Mouse (Mus musculus) 3T3-L1 (cell line): ENCODE measurements around the gene Fabp6.

Experiments
- DNase-seq: peaks from one replicate; pipeline ENCODE4 v3.0.0-alpha.2; 2015; ENCODE audit warnings: low read depth, low spot score

The Fabp6 gene

DNA sequence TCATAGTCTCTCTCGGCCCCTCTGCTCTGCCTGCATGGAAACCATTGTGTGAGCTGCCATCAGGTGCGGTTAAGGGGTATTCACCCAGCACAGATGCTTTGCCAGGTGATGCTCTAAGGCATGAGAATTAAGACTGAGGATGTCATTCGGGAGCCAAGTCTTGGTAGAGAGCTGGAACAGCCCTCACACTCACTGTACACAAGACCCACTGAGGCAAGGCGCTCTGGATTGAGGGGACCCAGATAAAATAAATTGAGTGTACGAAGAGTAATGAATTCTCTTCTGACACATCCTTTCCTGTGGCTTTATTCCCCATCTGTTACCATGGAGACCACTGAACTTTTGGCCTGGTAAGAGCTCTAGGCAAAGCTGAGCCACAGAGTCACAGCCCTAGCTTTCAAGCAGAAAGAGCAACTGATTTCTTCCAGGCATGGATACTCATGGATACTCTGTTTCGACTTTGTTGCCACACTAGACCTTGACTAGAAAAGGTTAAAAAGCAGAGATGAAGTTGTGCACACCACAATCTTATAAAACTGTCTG lies 11.7 kb downstream of the Fabp6 start:
- no peak for DNase-seq

DNA sequence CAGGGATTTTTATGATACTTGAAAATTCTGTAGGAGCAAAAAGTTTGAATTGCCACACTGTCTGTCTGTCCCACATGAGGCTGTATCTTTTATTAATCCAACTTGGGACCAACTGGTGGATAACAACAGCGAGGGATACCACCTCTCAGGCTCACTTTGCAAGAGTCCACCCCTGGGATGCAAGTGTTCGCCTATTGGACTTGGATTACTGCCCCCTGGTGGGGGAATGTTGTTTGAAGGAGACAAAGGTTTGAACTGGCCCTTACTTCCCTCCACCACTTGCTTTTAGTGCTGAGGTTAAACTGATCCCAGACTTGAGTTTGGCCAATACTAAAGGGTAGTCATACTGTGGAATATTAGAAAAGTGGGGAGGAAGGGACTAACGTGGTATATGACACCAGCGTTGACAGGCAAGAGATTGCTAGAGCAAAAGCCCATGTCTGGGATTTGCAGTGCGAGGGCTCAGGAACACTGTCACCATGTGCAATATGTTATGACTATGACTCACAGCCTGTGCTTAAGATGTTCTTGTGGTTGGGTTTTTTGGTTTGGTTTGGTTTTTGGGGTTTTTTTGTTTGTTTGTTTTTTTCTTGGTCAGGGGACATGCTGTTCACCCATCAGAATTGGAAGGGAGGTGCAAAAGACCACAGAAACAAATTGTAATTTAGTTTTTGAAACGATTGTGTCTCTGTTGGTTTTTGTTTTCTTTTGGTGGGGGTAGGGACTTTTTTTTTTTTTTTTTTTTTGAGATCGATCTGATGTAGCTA lies 14.8 kb downstream of the Fabp6 start, which contains the start of gene 4933415A04Rik:
Gene 4933415A04Rik (plus strand): TSS at position 717 of the 767 bp plus-strand sequence.
- peak; percentile 84 for DNase-seq

DNA sequence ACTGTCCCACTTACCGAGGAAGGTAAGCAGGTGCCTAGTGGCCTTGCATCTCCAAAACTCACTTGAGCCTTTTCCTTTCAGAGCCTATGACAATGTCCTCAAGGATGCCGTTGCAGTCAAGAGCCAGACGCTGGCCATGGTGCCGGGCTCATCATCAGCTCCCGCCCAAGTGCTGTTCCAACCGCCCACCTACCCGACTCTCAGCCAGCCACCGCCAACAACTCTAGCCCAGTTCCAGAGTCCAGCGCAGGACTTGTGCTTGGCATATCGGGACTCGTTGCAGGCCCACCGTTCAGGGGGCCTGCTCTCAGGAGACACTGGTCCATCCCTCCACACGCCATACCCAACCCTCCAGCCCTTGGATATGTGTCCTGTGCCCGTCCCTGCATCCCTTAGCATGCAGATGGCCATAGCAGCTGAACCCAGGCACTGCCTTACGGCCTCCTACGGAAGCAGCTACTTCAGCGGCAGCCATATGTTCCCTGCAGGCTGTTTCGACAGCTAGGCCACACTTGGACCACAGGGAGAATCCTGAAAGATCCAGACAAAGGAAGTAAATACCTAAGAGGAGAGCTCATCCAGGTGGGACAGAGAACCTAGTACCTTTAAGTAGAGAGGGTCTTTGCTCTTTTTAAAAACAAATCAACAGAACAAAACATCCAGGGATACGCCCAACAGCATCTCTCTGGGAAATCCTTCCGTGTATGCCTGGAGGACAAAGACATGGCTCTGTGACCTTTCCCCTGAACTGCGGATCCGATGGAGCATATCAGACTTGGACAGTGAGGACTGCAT lies 15.9 kb downstream of the Fabp6 start:
- DNase-seq = no peak

DNA sequence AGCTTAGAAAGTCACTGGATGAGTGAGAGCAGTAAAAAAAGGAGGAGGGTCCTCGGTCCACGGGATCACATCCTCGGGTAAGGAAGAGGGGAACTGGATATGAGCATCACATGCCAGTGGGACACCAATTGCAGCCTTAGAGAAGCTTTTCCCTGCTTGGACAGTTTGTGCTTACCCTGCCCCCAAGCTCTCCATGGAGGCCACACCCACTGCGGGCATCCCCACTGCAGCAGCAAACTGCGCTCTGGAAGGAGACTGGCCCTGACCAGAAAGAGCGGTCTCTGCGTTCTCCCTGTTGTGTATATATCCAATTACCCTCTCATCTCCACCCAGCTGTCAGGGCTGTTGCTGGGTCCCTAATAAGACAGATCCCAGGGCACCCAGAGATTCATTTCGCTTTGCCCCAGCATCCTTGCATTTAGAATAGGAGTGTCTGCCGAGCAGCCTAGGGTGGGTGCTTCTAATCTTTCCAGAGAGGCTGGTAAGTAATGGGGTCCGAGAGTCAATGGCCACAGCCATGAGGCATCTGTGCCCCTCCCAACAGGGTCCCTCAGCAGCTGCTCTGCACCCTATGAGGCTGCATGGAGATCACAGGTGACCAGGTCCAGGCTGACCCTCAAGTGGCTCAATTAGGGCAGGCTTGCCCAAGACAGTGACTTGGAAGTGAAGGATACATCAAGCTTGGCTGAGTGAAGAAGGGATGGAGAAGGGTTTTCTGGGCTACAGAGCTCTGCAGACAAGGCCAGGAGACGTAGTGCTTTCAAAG lies 23.4 kb downstream of the Fabp6 start:
- DNase-seq = no peak

DNA sequence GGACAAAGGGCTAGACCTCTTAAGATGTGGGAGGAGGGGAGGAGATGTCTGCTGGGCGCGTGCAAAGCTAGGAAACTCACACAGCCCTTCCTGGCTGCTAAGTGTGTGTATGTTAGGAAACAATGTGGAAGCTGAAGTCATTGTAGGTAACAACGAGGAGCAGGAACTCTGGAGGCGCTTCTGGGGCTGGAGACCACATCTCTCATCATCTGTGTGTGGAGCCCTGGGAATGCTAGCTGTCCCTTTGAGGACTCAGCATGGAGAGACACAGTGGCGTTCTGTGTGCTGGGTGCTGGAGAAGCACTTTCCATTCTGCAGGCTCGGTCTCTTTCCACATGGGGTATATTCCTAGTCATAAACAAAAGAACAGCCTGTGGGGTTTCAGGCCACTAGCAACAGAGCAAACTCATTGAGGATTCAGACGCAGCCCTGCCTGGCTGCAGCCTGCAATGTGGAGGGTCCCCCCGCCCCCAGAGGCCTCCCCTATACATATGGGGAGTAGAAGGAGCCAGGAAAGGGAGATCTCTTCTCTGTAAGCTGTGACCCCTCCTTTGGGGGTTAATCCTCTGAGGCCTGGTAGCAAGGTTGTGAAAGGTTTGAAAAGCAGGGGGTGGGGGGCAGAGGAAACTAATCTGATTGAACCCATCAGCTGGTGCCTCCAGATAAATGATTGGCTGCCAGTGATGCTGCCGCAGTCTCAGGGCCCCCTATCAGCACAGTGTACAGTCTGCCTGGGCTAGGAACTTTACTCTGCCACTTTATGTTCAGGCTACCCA lies 25.8 kb downstream of the Fabp6 start:
- DNase-seq = no peak

DNA sequence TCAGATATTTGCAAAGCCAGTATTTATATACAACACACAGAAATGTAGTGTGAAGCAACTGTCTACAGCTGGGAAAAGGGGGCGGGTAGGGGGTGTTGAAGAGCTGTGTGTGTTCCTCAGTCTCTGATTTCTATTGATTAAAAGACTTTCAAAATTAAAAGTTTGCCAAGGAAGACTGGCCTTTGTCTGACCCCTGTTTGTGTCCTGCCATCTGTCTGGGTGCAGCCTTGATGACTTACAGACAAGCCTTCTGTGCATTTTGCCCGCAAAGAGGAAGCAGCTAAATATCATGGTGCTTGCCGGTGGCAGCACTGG lies 26.3 kb downstream of the Fabp6 start:
- DNase-seq = no peak

DNA sequence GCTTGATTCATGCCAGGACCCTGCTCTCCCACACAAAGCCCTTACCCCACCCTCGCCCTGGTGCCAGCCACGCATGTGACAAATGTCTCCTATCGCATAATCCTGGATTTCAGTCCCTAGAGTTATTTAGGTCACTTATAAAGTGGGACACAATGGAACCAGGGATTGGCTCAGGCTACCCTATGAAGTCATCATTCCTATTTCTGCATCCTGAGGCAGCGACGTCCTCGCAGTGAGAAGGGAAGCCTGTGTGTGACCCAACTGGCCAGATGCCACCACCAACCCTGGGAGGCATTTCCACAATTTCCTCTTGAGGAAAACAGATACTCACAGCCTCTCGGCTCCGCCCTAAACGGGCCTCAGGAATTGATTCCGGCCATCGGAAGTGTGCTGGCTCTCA lies 31.7 kb downstream of the Fabp6 start:
- DNase-seq = no peak

DNA sequence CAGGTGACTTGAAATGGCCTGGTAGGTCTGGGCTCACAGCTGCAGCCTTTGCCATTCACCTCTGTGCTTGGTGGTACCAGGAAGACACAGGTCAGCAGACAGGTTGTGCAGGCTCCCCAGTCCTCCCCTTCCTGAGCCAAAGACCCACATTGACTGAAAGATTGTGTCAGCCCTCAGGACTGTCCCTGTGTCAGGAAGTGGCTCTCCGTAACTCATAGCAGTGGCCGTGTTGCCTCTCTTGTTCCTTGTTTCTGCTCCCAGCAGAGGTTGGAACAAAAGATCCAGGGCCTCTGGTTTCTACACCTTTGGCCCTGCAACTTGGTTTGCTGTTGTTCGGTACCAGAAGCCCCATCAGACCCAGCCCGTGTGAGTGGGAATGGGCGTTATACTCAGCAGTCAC lies 32.2 kb downstream of the Fabp6 start:
- DNase-seq = no peak

DNA sequence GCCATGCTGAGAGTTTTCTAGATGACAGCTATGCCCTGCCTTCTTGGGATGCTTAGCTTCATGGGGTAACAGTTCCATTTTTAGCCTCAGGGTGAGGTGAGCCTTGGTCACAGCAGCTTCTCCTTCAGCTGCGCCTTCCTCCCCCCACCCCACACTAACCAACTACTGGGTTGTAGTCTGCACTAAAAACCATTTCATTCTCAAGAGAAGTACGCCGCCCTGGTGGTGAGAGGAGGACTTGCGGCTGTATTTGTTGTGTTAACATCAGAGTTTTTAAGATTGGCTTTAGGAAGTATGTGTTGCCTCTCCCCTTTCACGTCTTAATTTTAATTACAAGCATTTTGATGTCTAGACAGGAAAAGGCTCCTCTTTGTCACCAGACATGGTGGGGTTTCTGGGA lies 33.1 kb downstream of the Fabp6 start:
- DNase-seq = peak; percentile 38

DNA sequence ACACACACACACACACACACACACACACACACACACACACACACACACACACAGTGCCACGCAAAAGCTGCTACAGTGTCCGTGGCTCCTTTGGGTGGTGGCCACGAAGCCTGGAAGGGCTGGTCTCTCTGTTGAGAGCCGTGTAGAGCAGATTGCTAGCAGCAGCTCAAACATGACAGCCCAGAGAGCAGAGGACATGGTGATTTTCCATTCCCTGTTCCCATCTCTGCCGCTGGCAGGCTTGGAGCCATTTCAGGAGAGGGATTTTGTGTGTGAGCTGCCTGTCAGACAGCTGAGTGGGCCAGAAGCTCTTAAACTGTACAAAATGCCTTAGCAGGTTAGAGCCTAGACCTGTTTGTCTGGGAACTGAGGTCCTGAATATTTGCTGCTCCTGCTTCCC lies 34.6 kb downstream of the Fabp6 start:
- DNase-seq = no peak

DNA sequence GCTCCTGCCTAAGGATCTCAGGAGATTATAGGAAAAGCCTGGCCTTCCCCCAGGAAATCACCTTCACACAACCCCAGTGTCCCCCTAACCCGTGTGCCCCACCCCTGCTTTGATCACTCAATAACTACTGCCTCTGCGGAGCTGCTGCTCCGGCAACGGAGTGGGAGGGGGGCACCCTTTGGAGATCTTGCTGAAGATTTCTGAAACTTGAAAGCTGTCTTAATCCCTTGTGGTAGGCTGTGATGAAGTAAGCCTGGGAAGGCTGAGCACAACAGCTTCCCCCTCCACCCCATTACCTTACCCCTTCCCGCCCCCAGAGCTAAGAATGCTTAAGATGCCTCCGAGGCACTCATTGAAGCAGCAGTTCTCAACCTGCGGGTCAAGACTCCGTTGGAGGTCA lies 35.5 kb downstream of the Fabp6 start:
- DNase-seq = no peak

DNA sequence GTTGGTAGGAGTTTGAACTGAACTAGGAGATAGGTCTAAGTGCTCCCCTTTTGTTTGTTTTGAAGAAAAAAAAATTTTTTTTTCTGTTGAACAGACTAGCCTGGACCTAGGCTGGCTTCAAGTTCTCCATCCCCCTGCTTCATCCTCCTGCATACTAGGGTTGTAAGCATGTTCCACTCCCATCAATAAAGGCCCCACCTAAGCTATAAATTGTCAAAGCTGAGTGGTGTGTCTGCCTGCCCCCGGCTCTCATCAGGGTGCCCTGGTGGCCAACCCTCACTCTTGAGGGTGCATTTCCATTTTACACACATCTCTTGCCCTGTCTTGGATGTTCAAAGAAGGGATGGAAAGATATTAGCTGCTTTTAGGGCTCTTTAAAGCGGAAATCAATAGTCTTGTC lies 35.9 kb downstream of the Fabp6 start:
- DNase-seq = no peak

DNA sequence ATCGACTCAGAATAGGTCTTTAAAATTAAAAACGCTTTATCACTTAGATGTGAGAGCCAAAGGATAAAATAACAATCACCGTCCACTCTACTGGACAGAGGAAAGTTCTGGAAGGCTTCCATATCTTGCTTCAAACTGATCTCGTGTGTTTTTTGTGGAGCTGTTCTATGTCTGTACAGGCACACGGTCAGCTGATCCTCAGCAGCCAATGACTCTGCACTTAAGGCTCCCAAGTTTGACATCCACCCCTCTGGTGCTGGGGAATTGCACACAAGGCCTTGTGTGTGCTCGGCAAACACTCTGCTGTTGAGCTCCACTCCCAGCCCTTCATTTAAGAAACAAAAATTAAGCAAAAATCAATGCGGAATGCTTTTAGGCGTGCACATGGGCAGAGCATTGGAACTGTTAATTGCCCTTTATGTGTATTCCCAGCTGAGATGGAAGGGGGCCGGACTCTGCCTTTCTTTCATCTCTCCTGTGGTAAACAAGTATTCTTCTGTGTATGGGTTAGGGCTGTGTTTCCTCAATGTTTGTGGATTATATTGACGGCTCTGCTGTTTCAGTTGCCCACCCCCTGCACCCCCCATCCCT lies 37.6 kb downstream of the Fabp6 start:
- DNase-seq = no peak

DNA sequence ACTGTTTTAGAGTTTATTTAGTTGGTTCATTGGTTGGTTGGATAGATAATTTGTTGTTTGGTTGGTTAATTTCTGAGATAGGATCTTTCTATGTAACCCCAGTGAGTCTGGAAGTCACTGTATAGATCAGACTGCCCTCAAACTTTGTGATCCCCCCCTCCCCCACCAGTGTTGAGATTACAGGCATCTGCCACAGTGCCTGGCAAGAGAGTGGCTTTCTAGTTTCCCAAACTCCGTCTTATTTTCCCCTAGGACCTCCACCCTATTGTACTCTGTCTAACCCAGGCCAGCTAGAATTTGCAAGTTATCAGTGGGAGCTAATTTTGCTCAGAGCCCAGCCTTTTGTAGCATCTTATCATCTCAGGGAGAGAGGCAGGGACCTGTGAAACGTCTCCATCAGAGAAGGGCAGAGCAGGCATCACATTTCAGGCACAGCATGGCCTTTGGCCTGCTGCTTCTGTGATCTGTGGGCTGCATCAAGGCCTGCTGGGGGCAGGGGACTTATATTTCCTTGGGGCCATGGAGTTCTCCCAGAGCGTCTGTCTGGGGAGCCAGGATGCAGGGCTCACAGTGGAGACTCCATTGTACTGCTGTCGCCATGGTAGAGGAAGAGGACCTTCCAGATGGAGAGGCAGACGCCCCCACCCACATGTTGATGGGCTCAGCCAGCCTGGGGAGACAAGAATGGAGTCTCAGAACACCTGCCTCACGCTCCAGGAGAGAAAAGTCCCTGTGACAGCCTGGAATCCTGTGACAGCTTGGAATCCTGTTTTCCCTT lies 41.6 kb downstream of the Fabp6 start:
- no peak for DNase-seq

DNA sequence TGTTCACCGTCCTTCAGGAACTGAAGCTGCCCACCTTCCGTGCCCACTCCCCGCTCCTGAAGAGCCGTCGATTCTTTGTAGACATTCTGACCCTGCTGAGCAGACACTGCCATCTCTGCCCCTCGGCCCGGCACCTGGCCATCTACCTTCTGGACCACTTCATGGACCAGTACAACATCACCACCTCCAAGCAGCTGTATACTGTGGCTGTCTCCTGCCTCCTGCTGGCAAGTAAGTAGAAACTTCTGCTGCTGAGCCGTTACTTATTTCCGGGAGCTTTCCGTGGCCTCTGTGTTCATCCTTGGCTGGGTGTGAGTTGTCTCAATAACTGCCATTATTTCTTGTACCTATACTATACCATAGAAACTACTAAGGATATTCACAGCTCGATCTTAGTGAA lies 44.8 kb downstream of the Fabp6 start:
- no peak for DNase-seq

DNA sequence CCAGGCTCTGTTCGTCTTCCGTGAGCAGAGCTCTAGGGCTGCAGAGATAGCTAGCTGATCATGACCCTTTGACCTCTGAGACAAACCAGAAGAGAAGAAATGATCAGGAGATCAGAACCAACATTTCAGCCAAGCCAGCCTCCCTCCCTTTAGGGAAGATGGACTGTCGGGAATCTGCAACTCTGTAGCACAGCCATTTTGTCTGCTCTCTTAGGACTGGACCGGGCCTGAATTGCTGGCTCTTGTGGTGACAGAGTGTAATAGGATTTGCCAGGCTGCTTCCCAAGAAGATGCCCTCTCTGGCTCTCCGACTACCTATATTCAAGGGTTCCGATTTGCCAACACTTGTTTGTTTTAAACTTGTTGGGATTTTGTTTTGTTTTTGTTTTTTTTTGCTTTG lies 48.7 kb downstream of the Fabp6 start:
- DNase-seq = peak; percentile 6

DNA sequence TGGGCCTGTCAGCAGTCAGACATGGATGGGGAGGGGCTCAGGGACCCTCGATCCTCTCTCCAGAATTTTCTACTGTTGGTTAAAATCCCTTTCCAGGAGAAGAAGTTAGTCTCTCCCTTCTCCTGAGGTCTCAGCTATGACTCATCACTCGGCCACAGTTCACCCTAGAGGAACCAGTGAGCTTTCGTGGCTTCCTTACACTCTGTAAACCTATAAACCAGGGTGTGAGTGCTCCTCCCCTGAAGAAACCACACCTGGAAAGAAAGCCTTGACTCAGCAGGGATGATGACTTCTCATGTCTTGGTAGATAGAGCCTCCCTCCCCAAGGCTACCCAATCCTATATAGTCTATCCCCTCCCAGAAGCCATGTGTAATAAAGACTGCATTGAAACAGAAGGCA lies 49.6 kb downstream of the Fabp6 start:
- DNase-seq = peak; percentile 42

DNA sequence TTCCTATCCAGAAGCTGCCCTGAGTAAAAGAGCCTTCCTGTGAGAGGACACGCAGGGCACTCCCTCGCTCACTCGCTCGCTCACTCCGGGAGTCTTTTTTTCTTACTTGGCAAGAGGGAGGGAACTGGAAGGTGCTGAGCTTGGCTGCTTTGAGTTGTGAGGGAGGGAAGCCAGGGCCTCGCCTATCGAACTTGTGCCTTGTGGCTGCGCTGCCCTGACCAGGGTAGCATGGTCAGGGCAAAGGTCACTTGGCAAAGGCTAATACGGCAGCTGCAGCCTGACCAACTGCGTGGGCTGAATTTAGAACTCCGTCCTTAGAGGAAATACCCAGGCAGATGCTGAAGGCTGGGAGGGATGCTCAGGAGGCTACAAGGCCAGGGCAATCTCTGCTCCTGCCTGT lies 51.6 kb downstream of the Fabp6 start:
- DNase-seq = no peak

DNA sequence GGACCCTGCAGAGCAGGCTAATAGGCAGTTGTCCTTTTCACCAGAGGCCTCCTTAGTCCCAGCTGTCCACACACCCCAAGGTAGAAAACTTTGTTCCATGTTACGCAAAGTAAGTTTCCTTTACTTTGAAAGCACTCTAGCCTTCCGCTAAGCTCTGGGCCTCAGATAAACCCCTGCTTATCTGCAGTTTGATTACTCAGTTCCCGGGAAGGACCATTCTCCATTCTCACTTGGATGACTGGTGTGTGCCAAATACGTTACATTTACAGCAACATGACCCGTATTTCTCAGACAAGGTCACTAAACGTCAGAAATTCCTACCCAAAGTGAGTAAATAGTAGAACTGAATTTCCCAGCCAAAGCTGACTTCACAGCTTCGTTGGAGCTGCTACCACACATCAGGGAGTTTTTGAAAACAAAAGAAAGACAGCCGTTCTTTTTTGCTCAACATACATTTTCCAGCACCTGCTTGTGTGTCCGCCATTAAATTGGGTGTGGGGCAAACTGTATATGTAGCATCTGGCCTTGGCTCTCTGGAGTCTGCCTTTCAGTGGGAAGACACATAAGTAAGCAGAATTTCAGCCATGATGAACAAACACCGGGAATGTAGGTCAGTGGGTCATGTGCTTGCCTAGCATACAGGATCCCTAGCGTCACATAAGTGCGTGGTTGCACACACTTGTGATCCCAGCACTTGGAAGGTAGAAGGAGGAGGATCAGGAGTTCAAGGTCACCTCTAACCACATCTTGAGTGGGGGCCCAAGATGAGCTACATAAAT lies 52.5 kb downstream of the Fabp6 start:
- DNase-seq = no peak

DNA sequence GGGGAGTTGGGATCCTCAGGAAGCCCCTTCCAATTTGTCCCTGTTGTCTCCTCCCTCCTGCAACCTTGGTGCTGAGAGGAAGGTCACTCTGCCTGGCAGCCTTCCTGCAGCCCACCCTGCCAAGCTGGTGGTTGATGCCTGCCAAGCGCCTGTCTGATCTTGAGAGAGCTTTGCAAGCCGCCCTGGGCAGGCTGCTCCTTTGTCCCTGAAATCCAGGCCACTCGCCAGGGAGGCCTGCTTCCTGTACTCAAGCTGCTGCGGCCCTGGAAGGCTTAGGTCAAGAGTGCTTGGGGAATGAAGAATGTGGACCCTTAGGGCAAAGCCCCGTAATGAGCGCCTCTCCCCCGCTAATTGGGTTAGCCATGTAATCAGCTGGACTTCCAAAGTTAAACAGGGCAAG lies 53.2 kb downstream of the Fabp6 start:
- no peak for DNase-seq
